Mouse (Mus musculus) embryonic facial prominence, embryonic 14.5 days (tissue): ENCODE data around the gene Syt1. TPM values are rescaled to one million over a fixed set of nuclear protein-coding genes. Genes with fewer than 3 reads are reported as not detected.

Source experiments
- ATAC-seq: fragments of 200-750 bp; cut with Nextera tagmentation; 2 replicates; pipeline ENCODE4 v1.8.0; 2017; ENCODE audit warnings: low read depth, moderate number of reproducible peaks, moderate TSS enrichment
- DNase-seq: peaks from one replicate; pipeline ENCODE4 v3.0.0-alpha.2; 2015; ENCODE audit warnings: low spot score
- H3K27ac ChIP-seq: fragments of 300-500 bp; sonication (generic); replicated peaks from 2 replicates; pipeline ENCODE4 v1.5.1; 2014; ENCODE audit warnings: low read depth, mild to moderate bottlenecking, low read length, moderate library complexity
- H3K27me3 ChIP-seq: fragments of 300-500 bp; sonication (generic); replicated peaks from 2 replicates; pipeline ENCODE4 v1.6.1; 2014; ENCODE audit warnings: low read length; ENCODE audit not compliant: control insufficient read depth, insufficient read depth
- H3K36me3 ChIP-seq: fragments of 300-500 bp; sonication (generic); 2 replicates; pipeline ENCODE4 v1.6.1; 2014; ENCODE audit warnings: low read length, mixed read lengths; ENCODE audit not compliant: control insufficient read depth, insufficient read depth
- H3K4me1 ChIP-seq: fragments of 300-500 bp; sonication (generic); 2 replicates; pipeline ENCODE4 v1.6.1; 2014; ENCODE audit warnings: antibody characterized with exemption, low read length; ENCODE audit not compliant: control insufficient read depth, insufficient read depth
- H3K4me2 ChIP-seq: fragments of 300-500 bp; sonication (generic); 2 replicates; pipeline ENCODE4 v1.6.1; 2014; ENCODE audit warnings: low read depth, mild to moderate bottlenecking, low read length, moderate library complexity, mixed read lengths
- H3K4me3 ChIP-seq: fragments of 300-500 bp; sonication (generic); 2 replicates; pipeline ENCODE4 v1.5.1; 2014; ENCODE audit warnings: low read depth, mild to moderate bottlenecking, low read length
- H3K9ac ChIP-seq: fragments of 300-500 bp; sonication (generic); 2 replicates; pipeline ENCODE4 v1.6.1; 2014; ENCODE audit warnings: low read depth, mild to moderate bottlenecking, low read length, moderate library complexity, mixed read lengths
- H3K9me3 ChIP-seq: fragments of 300-500 bp; sonication (generic); 2 replicates; pipeline ENCODE4 v1.6.1; 2016; ENCODE audit warnings: low read length; ENCODE audit not compliant: control insufficient read depth
- WGBS: fragments of 180-500 bp; shearing (Covaris S2); extraction: QIAGEN DNeasy Blood & Tissue Kit; methylation state at CpG from one replicate; pipeline ENCODE4 v1.1.7; 2014; 5-methylcytosine and 5-hydroxymethylcytosine counted together
- polyA plus RNA-seq: library from polyadenylated mRNA; unstranded; fragments of >200 nt; fragmentation: Nextera tagmentation; extraction: Ambion mirVana; gene quantifications from 2 replicates; pipeline ENCODE4 v1.2.1, GENCODE M21; 2014

Gene Syt1
- polyA plus RNA-seq, 1 experiment from 2014 or later, result 6.2 TPM

GRCm38 (mm10) chr10:108679675-108680390, 330.9 kb downstream of the Syt1 start:
- Histone ChIP-seq H3K9ac (no peak overlapping the region), H3K36me3 (no peaks in the 10 kb centered on the region), H3K4me2 (no peak overlapping the region), H3K27me3 (no peaks in the 10 kb centered on the region), H3K4me1 (no peaks in the 10 kb centered on the region), H3K4me3 (no peak overlapping the region), H3K27ac (no peak overlapping the region), H3K9me3 (no peaks in the 10 kb centered on the region)
- WGBS, result 61% methylated on average over 14 of the region's 14 CpGs
- ATAC-seq, result peak; percentile 67
- peak; percentile 72 for DNase-seq

GRCm38 (mm10) chr10:108677053-108677452, 333.7 kb downstream of the Syt1 start:
- Histone ChIP-seq H3K36me3 (no peaks in the 10 kb centered on the region), H3K27me3 (no peaks in the 10 kb centered on the region), H3K27ac (no peak overlapping the region), H3K4me1 (no peaks in the 10 kb centered on the region), H3K4me2 (no peak overlapping the region), H3K4me3 (no peak overlapping the region), H3K9ac (no peak overlapping the region), H3K9me3 (no peaks in the 10 kb centered on the region)
- WGBS, result 76% methylated on average over 8 of the region's 8 CpGs
- no peak for DNase-seq
- ATAC-seq, result no peak

GRCm38 (mm10) chr10:108668944-108669343, 341.8 kb downstream of the Syt1 start:
- H3K4me2 ChIP-seq, result no peak overlapping the region
- H3K9ac ChIP-seq, result no peak overlapping the region
- no peaks in the 10 kb centered on the region for H3K36me3 ChIP-seq
- ATAC-seq, result no peak
- no peak for DNase-seq
- H3K4me1 ChIP-seq, result no peaks in the 10 kb centered on the region
- H3K27me3 ChIP-seq, result no peaks in the 10 kb centered on the region
- no peaks in the 10 kb centered on the region for H3K9me3 ChIP-seq
- no peak overlapping the region for H3K4me3 ChIP-seq
- 90% methylated on average over 3 of the region's 3 CpGs for WGBS
- H3K27ac ChIP-seq, result no peak overlapping the region

GRCm38 (mm10) chr10:108660295-108660694, 350.5 kb downstream of the Syt1 start:
- no peaks in the 10 kb centered on the region for H3K36me3 ChIP-seq
- H3K9ac ChIP-seq, result no peak overlapping the region
- H3K4me1 ChIP-seq, result no peaks in the 10 kb centered on the region
- ATAC-seq (no peak), DNase-seq (no peak)
- H3K4me2 ChIP-seq, result no peak overlapping the region
- 57% methylated on average over 3 of the region's 3 CpGs for WGBS
- no peak overlapping the region for H3K27ac ChIP-seq
- no peaks in the 10 kb centered on the region for H3K9me3 ChIP-seq
- no peaks in the 10 kb centered on the region for H3K27me3 ChIP-seq
- no peak overlapping the region for H3K4me3 ChIP-seq

GRCm38 (mm10) chr10:108658300-108658699, 352.5 kb downstream of the Syt1 start:
- ATAC-seq, result no peak
- WGBS, result 51% methylated on average over 2 of the region's 2 CpGs

GRCm38 (mm10) chr10:108657669-108658068, 353.1 kb downstream of the Syt1 start:
- ATAC-seq (no peak), DNase-seq (no peak)
- Histone ChIP-seq H3K4me3 (no peak overlapping the region), H3K27ac (no peak overlapping the region), H3K27me3 (no peaks in the 10 kb centered on the region), H3K4me1 (no peaks in the 10 kb centered on the region), H3K9ac (no peak overlapping the region), H3K36me3 (no peaks in the 10 kb centered on the region), H3K9me3 (no peaks in the 10 kb centered on the region), H3K4me2 (no peak overlapping the region)

More at GRCm38 (mm10) chr10:108658300-108658699, 352.5 kb downstream of the Syt1 start:
- Histone ChIP-seq H3K27me3 (no peaks in the 10 kb centered on the region), H3K9me3 (no peaks in the 10 kb centered on the region), H3K36me3 (no peaks in the 10 kb centered on the region), H3K4me3 (no peak overlapping the region), H3K4me1 (no peaks in the 10 kb centered on the region), H3K27ac (no peak overlapping the region), H3K4me2 (no peak overlapping the region), H3K9ac (no peak overlapping the region)
- DNase-seq, result no peak

GRCm38 (mm10) chr10:108656898-108657297, 353.9 kb downstream of the Syt1 start:
- no peak for ATAC-seq
- Histone ChIP-seq H3K4me2 (no peak overlapping the region), H3K4me1 (no peaks in the 10 kb centered on the region), H3K4me3 (no peak overlapping the region), H3K27me3 (no peaks in the 10 kb centered on the region), H3K27ac (no peak overlapping the region), H3K36me3 (no peaks in the 10 kb centered on the region), H3K9me3 (no peaks in the 10 kb centered on the region), H3K9ac (no peak overlapping the region)
- DNase-seq, result no peak
- WGBS, result 87% methylated on average over 4 of the region's 4 CpGs

GRCm38 (mm10) chr10:108655074-108655473, 355.7 kb downstream of the Syt1 start:
- Histone ChIP-seq H3K4me3 (no peak overlapping the region), H3K9ac (no peak overlapping the region), H3K36me3 (no peaks in the 10 kb centered on the region), H3K4me2 (no peak overlapping the region), H3K27ac (no peak overlapping the region), H3K4me1 (no peaks in the 10 kb centered on the region), H3K9me3 (no peaks in the 10 kb centered on the region), H3K27me3 (no peaks in the 10 kb centered on the region)
- WGBS, result 95% methylated on average over 11 of the region's 11 CpGs
- no peak for DNase-seq
- no peak for ATAC-seq

- no peaks in the 10 kb centered on the region for H3K4me1 ChIP-seq
- H3K36me3 ChIP-seq, result no peaks in the 10 kb centered on the region
- 66% methylated on average over 8 of the region's 8 CpGs for WGBS
- DNase-seq (no peak), ATAC-seq (no peak)
- no peak overlapping the region for H3K27ac ChIP-seq
- H3K9ac ChIP-seq, result no peak overlapping the region
- no peaks in the 10 kb centered on the region for H3K9me3 ChIP-seq
- H3K4me2 ChIP-seq, result no peak overlapping the region
- no peaks in the 10 kb centered on the region for H3K27me3 ChIP-seq
- no peak overlapping the region for H3K4me3 ChIP-seq
Observed at GRCm38 (mm10) chr10:108652831-108653230, 358.0 kb downstream of the Syt1 start.
